Mouse (Mus musculus) mouse trophoblast stem cell (cell line): Measurements from ENCODE around the gene Gjb5.

Source experiments
- in situ Hi-C, 2 experiments: fragments of 300-500 bp; cut with MseI, MboI; formaldehyde crosslinking; loops; 2 replicates in 1 of 2; 3 replicates in 1 of 2; pipeline ENCODE4 v1.15.1; 2025

The Gjb5 gene

GRCm38 (mm10) chr4:127313861-127314260 is 44.1 kb downstream of the Gjb5 start, which contains the start of gene Gja4:
Gja4 (minus strand) TSS chr4:127314039.
- in situ Hi-C loops: no loop called here

DNA sequence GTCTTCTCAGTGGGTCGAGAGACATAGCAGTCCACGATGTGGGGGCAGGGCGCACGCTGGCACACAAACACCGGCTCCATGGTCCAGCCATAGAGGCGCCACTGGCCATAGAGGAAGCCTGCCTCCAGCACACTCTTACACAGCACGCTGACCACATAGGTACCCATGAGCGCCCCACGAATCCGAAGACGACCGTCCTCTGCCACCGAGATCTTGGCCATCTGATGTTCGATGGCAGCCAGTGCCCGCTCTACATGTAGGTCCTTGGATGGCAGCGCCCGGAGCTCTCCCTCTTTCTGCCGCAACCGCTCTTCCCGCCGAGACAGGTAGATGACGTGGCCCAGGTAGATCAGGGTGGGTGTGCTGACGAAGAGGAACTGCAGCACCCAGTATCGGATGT is 45.6 kb downstream of the Gjb5 start:
- in situ Hi-C loops: no loop called here

DNA sequence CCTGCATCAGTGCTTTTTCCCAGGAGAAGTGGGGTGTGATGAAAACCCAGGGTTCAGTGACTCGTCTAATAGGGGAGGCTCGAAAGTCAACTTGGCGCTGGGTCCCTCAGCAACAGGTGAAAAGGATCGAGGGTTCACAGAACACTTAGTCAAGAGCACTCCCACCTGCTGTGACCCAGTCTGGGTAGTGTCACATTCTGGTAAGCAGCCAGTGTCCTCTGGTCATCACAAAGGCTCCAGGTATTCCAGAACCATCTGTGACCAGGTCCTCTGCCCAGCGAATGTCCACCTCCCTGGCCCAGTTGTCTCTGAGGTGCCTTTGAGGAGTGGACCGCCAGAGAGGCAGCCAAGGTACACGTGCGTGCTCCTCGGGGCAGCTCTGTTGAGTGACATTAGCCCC is 46.4 kb downstream of the Gjb5 start:
- in situ Hi-C loops: no loop called here

DNA sequence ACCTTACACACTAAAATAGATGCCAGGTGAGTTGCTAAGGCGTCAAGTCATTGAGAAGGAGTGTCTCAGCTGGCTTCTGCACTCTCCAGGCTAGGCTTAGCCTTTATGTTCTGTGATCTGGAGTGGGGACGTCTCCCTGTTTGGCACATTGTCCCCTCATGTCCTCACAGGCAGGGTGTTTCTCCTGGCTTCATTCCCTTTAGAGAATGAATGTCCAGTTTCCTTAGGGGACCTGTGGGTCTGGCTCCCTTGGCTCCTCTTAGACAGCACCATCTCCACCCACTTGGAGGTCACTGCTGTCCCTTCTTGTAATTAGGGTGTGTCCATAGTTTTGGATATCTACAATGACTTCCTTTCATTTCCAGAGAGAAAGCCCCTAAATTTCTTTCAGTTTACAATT is 51.1 kb downstream of the Gjb5 start:
- in situ Hi-C loops: no loop called here
